Mouse (Mus musculus): Measurements from ENCODE around the gene Il17rb.

Il17rb gene

DNA sequence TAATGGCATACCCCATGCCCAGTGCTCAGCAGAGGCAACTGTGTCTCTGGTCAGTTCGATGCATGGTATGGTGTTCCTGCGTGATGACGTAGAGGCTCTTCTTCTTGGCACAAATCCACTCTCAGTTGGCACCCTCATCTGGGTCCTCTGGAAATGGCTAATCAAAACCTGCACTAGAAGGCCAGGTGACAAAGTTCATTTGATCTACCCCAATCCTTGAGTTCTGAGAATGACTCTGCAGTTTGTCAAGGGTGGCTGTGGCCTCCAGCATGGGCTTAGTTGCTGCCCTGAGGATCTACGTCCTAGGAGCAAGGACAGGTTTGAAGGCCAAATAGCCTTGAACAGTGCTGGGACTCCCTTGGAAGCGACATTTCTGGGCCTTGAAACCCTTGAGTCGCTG is 10.2 kb upstream of the Il17rb start:
- CTCF ChIA-PET = no interaction called here
- POLR2A ChIA-PET = interaction anchor here in 1 of 4 experiments (0.8 to 1.3 kb wide), 2 partner anchors 11 to 23 kb away, joined by 3 to 5 read pairs; no protein-coding TSS in a partner anchor

DNA sequence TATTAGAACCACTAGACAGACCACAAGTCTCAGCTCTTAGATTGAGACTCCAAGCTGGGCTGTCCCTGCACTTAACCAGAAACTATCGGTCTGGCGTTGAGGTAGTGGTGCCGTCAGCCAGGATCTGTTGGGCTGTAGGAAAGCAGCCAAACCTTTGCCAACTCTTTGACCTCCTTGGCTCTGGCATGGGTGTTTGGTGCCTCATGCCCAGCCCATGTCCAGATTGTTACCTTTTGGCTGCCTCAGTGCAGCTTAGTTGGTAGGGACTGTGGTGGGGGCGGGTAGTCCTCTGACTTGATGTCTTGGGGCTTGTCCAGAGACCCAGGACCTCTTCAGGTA is 9.7 kb upstream of the Il17rb start:
- POLR2A ChIA-PET = interaction anchor here in 1 of 4 experiments (0.8 to 1.3 kb wide), 2 partner anchors 11 to 23 kb away, joined by 3 to 5 read pairs; no protein-coding TSS in a partner anchor
- CTCF ChIA-PET = no interaction called here

DNA sequence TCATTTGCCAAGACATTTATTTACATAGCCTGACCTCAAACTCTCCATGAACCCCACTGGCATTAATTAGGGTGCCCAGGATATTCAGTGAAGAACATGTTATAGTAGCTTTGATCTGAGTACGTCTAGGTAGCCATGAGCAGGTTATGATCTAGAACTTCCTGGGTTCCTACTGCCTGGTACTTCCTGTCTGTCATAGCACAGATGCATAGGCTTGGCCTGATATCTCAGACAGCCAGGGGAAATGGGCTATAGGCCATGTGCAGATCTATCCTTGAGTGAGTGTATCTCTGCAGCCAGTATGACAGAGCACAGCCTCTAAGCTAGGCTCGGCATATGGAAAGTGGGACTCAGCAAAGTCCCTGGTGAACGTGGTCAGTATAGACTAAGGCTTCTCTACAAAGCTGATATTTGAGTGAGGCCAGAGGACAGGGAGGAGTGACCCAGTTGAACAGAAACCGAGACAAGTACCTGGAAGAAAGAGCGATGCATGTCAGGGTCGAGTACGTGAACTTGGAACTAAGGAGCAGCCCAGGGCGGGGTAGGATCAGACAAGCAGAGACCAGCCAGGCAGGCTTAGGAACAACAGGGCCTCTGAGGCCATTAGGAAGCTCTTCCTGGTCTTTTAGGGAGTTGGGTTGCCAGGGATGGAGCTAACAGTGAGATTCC is 9.2 kb upstream of the Il17rb start:
- POLR2A ChIA-PET = interaction anchor here in 1 of 4 experiments (1.3 kb wide), 1 partner anchor 22 kb away, joined by 5 read pairs; no protein-coding TSS in a partner anchor
- CTCF ChIA-PET = no interaction called here

DNA sequence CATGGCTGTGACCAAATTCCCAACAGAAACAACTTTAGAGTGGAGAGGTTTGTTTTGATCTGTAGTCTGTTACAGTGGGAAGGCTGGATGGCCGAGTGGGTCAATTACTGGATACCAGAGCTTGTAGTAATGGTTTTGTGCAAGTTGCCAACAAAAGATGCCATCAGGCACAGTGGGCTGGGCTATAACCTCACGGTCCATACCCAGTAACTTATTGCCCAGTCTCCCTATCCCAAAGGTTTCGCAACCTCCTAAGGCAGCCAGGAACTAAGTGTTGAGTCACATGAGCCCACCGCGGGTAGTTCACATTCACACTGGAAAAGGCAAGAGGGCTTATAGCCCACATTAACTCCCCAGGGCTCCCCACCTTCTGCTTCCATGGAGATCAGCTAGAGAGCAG is 8.0 kb upstream of the Il17rb start:
- ChIA-PET POLR2A (no interaction called here), CTCF (no interaction called here)

DNA sequence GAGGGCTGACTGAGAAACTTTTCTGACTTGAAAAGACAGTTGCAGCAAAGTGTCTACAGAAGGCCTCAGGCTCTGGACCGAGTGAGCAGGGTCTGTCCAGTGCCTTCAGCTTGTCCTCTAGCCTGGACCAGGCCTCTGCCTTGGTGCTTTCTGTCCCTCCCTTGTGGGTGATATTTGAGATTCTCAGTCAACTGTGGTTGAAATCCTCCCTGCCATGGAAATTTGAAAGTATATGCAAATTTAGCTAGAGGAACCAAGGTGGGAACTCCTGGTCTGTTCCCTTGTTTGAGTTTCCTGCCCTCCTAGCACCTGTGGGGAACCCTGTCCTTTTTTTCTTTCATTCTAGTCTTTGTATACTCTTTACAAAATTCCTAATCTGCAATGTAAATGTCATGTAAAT is 6.3 kb upstream of the Il17rb start:
- CTCF ChIA-PET = interaction anchor here in 1 of 4 experiments (1.1 kb wide), 1 partner anchor 11 kb away, joined by 3 read pairs; no protein-coding TSS in a partner anchor
- POLR2A ChIA-PET = interaction anchor here in 1 of 4 experiments (0.7 kb wide), 1 partner anchor 364 kb away, joined by 3 read pairs; no protein-coding TSS in a partner anchor

DNA sequence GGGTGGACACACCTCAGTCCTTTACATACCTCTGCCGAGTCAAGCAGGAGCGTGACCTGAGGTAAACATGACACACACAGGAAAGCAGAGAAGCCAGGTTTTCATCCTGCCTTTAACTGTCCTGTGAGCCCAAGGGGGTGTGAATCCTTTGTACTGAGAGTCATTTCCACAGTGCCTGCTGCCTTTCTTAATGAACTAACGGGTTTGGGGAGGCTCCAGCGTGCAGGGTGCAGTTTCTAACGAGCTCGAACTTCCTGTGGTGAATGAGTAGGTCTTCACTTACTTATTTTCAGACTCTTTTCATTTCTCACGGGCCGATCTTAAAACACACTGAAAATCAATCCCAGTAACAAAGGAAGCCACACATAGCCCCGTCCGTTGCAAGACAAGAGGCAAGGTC is 5.8 kb upstream of the Il17rb start:
- POLR2A ChIA-PET = interaction anchor here in 1 of 4 experiments (0.7 kb wide), 1 partner anchor 953 kb away, joined by 3 read pairs; no protein-coding TSS in a partner anchor

DNA sequence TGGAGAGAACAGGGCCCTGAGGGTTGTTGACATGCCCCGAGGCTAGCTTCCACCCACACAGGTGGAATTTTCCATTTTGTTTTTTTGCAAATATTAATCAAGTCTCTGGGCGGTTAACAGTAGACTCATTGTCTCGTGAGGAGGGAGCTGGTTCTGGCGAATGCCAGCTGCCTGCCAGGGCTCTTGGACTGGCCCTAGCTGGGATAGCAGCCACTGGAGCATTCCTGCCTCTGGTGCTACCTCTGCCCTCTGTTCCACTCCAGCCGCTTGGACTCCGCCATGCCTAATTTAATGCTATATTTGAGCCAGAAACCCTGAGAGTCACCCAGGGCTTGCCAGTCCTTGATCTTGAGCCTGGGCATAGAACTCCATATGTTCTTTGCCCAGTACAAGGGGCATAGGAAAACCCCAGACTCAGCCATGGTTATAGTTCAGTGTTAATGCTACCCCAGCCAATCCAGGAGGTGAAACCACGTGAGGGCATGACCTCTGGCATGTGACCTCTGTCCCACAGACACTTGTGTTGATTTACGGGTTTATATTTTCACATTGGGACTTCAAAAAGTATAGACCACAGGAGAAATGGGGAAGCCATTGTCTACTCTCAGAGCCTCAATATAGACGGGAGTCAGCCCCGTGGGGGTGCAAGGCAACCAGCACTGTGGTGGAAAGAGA is 3.3 kb upstream of the Il17rb start:
- POLR2A ChIA-PET = interaction anchor here in 2 of 4 experiments (0.7 to 2.6 kb wide), 3 partner anchors 9 to 14 kb away, joined by 3 to 8 read pairs (median 3); no protein-coding TSS in a partner anchor
- CTCF ChIA-PET = no interaction called here

More for the DNA sequence above, 5.8 kb upstream of the Il17rb start:
- CTCF ChIA-PET = interaction anchor here in 1 of 4 experiments (1.1 kb wide), 1 partner anchor 11 kb away, joined by 3 read pairs; no protein-coding TSS in a partner anchor

DNA sequence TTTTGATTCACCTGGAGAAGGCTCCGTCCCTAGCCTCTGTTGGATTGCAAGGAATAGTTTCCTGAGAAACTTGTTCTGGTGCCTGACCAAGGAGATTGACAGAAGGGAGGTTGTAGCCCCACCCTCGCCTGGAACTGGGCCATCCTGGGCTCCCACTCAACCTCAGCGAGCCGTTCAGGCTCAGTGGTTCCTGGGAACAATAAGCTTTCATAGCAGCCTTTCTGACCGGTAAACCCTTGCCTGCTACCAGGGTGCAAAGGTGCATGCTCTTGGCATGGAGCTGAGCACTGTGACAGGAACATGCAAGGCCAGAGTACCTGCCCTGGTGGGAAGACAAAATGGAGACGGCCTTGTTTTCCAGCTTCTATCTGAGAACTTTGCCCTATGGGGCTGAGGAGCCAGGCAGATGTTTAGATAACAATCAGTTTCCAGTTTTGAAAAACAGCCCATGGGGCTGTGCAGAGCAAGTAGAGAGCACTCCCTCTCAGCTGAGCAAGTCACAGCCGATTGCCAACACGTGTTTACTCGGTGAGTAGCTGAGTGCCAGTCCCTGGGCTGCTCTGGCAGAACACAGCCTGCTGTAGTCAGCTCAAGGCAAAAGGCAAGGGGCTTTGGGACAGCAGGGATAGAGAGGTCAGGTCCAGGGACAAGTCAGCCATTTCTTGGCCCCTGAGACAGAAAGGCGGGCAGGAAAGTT is 1.3 kb upstream of the Il17rb start:
- ChIA-PET POLR2A (interaction anchor here in 2 of 4 experiments (1.1 to 2.5 kb wide), 3 partner anchors 11 to 31 kb away, joined by 3 to 7 read pairs (median 6); partner anchors contain the start of gene Actr8 (in 1 of the 2)), CTCF (interaction anchor here in 2 of 4 experiments (0.5 to 0.9 kb wide), 3 partner anchors 30 to 550 kb away, joined by 3 to 15 read pairs (median 3); no protein-coding TSS in a partner anchor)

DNA sequence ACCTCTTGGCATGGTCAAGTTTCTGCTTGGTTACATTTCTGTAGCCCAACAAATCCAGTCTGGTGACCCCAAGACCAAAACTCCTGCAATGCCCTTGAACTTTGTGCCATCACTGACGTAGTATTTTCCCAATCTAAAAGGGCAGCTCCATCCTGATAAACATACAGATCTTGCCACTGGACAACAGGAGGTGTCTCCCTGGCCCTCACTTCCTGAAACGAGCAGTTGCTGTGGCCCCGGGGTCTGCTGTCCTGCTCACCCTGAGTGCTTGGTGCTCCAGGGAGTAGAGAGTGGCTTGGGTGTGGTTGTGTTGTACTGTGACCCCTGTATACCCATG is 9.3 kb downstream of the Il17rb start:
- ChIA-PET POLR2A (interaction anchor here in 3 of 4 experiments (0.6 to 1.9 kb wide), 6 partner anchors 9 to 599 kb away, joined by 3 to 6 read pairs (median 3); partner anchors contain the start of genes Chdh (in 2 of the 3) and Il17rb (in 2 of the 3)), CTCF (no interaction called here)

DNA sequence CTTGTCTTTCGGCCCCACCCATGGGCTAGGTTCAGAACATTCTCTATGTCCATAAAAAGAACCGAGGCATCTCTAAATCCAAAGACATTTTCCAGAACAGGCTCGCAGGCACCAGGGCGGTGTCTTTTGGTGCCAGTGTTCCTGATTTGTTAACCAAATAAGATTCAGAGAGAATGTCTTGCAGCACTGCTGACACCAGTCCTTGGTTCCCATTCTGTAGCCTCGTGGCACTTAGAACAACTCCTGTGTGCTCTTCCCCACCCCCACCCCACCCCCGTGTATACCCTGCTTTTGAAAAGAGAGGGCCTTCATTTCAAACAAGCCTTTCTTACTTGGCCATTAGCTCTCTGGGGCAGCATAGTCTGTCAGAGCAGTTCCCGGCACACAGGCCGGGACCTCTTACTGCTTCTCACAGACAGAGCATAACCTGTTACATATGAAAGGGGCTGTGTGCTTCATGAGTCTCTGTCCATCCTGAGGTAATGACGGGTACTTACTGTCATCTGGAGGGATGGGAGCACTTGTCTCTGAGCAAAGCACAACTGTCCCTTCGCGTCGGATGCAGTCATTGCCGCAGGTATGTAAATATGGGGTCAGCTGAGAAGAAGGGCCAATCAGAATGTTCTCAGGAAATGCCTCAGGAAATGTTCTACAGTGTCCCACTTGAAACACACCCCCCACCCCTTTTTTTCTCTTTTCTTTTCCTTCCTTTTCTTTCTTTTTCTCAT is 9.8 kb downstream of the Il17rb start:
- POLR2A ChIA-PET = interaction anchor here in 3 of 4 experiments (0.6 to 2.3 kb wide), 9 partner anchors 8 to 599 kb away, joined by 3 to 8 read pairs (median 3); partner anchors contain the start of genes Chdh (in 2 of the 3) and Il17rb (in 2 of the 3)
- CTCF ChIA-PET = no interaction called here

DNA sequence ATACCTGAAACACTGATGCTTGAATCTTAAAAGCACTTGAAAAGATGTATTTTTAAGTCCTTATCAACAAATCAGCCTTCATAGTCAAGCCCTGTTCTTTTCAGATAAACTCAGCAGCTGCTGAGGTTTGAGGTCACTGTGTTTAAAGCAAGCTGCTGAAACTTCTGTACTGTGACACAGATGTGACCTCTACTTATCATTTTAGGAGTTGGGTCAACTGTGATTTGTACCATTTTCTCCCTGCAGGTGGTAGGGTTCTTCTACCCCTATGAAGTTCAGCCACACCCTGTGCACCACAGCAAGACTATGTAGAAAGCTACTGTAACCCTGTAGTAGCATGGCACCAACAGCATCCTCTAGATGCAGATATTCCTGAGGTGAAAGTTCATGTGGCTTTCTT is 11.4 kb downstream of the Il17rb start:
- POLR2A ChIA-PET = interaction anchor here in 2 of 4 experiments (0.6 to 2.3 kb wide), 9 partner anchors 8 to 532 kb away, joined by 3 to 8 read pairs (median 4); partner anchors contain the start of gene Selenok (in 2 of the 2)
- CTCF ChIA-PET = interaction anchor here in 2 of 4 experiments (1.1 to 1.2 kb wide), 2 partner anchors 16 to 17 kb away, joined by 3 read pairs; no protein-coding TSS in a partner anchor

DNA sequence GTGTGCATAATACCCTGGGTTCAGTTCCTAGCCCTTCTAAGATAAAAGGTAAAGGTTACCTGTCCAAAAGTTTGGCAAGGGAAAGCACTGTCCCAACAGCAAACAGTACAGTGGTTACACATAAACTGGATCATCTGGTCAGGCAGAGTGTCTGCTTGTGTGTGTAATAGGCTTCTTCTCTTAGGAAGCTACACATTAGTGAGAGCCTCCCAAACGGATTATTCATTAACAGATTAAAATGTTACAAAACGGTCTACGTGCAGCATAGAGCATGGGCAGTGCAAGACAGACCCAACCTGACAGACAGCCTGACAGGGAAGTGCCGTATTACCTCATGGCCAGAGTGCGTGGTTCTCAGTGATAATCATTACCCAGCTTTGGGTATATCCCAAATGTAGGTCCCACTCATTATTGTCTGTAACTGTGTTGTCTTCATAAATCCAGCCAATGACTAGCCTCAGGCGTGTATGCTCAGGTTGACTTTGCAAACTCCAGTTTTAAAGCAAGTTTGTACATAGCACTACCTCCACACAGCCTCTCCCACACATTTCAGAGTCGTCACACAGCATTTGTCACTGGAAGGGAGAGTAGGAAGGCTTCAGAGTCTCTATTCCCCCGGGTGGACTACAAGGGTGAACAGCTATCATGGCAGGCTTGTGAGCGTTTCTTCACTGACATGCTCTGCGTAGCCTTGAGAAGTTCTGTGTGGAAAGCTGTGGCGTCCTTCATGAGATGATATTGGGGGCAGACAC is 12.5 kb downstream of the Il17rb start:
- ChIA-PET CTCF (no interaction called here), POLR2A (interaction anchor here in 1 of 4 experiments (1.7 kb wide), 1 partner anchor 22 kb away, joined by 5 read pairs; no protein-coding TSS in a partner anchor)

DNA sequence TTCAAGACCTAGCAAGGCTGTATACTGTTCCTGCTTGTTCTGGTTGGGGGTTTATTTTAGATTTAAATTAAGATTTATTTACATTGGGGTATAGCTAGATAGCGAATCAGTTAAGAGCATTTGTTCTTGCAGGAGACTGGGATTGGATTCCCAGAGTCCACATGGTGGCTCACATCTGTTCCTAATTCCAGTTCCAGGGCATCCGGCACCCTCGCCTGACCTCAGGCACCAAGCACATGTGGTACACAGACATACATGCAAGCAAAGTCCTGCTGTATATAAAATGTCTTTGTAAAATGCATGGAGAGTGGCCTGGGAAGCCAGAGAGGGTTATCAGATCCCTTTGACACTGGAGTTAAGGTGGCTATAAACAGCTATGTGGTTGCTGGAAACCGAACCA is 13.7 kb downstream of the Il17rb start:
- ChIA-PET POLR2A (interaction anchor here in 2 of 4 experiments (1.0 to 1.7 kb wide), 4 partner anchors 8 to 23 kb away, joined by 3 to 5 read pairs (median 3); partner anchors contain the start of genes Actr8 (in 1 of the 2), Chdh (in 1 of the 2) and Il17rb (in 1 of the 2)), CTCF (no interaction called here)

DNA sequence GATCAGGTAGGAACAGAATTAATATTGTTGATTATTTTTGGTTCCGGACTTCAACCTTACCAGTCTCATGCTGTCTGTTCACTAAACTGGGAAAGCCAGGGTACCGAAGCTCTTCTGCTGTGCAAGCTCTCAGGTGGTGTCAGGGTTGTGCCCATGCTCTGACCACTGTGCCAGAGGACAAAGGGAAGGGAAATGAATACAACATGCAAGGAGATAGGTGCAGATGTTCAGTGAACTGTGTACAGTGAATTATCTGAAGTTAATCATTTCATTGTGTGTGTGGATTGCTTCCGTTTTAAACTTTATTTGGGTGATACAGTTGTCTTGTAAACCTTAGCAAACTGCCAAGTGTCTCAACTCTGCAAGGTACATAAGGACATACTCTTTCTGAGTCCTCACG is 20.4 kb downstream of the Il17rb start:
- POLR2A ChIA-PET = interaction anchor here in 2 of 4 experiments (1.2 to 4.2 kb wide), 4 partner anchors 9 to 16 kb away, joined by 3 to 12 read pairs (median 8); partner anchors contain the start of gene Actr8 (in 1 of the 2)
- CTCF ChIA-PET = no interaction called here

DNA sequence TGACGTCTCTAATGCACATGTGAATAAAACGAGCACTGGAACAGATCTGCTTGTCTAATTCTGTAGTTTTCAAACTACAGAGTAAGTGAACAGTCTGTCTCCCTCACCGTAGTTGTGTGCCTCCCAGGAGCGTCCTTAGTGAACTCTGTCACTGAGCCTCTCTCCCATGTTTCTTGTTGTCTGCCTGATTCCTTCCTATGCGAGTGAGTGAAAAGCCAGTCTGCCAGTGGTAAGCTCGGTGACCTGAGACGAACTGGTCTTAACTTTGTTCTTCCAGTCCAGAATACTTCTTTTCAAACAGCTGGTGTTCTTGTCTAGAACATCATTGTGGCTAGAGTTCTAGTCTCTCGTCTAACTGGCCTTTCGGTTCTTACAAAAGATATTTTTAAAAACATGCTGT is 21.0 kb downstream of the Il17rb start:
- CTCF ChIA-PET = no interaction called here

DNA sequence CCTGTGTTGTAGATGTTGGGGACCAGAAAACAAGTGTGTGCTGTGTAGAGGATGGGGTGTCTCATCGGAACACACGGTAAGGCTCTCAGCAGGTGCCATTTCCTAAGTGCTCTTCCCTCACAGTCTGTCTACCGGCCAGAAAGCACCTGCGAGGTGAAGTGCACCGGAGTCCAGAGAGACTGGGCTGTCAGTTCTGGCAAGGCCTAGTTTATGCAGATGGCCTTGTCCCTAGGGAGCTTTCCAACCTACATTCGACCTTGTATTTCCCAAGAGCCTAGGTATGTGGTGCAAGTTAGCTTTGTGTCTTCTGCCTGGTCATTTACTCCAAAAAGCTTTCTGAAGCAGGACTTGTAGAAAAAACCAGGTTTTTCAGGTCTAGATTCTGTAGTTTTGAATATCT is 21.4 kb downstream of the Il17rb start:
- CTCF ChIA-PET = no interaction called here
- POLR2A ChIA-PET = interaction anchor here in 2 of 4 experiments (1.2 to 4.2 kb wide), 5 partner anchors 9 to 36 kb away, joined by 3 to 12 read pairs (median 7); partner anchors contain the start of gene Actr8 (in 1 of the 2)

More for the DNA sequence above, 21.0 kb downstream of the Il17rb start:
- POLR2A ChIA-PET = interaction anchor here in 2 of 4 experiments (1.2 to 4.2 kb wide), 5 partner anchors 9 to 37 kb away, joined by 3 to 12 read pairs (median 7); partner anchors contain the start of gene Actr8 (in 1 of the 2)

DNA sequence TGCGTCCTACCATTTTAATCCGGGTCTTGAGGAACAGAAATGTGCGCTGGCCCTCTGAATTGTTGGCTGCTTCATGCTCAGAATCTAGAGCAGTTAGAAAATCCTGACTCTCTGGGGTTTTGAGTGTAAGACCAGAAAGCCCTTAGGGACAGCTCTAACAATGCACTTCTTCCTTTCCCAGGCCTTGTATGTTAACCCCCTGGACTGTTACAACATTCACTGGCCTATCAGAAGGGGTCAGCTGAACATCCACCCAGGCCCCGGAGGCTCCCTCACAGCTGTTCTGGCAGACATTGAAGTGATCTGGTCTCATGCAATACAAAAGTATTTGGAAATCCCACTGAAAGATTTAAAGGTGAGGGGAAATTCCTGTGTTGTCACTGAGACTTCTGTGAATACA is 22.6 kb downstream of the Il17rb start:
- ChIA-PET CTCF (no interaction called here), POLR2A (interaction anchor here in 1 of 4 experiments (1.1 to 1.6 kb wide), 2 partner anchors 14 to 18 kb away, joined by 3 to 4 read pairs; partner anchors contain the start of gene Selenok)
